Mouse (Mus musculus): ENCODE measurements around the gene Morn1.
A peak's percentile ranks its signal among the peaks of the same experiment; 100 is the strongest.

The Morn1 gene

GRCm38 (mm10) chr4:155189711-155190139, 103.3 kb downstream of the Morn1 start:
- no peak for DNase-seq (ENCODE audit: low read depth)

GRCm38 (mm10) chr4:155190275-155190674, 103.9 kb downstream of the Morn1 start:
- DNase-seq (ENCODE audit: low read depth): peak; percentile 14

Measured in NIH3T3 (cell line).